Mouse (Mus musculus) MEL-GATA-1-ER (cell line): ENCODE data around the gene Zfp983.
A peak's percentile ranks its signal among the peaks of the same experiment; 100 is the strongest.
"Not testable (repeated sequence)": the region's sequence is repeated elsewhere in the genome, so short reads cannot be mapped to it uniquely, and the experiment has no call there.

Experiments used
- DNase-seq: peaks from one replicate; pipeline ENCODE4 v3.0.0-alpha.2; 2012; ENCODE audit warnings: low read depth; ENCODE audit errors: extremely low read depth

The Zfp983 gene

DNA sequence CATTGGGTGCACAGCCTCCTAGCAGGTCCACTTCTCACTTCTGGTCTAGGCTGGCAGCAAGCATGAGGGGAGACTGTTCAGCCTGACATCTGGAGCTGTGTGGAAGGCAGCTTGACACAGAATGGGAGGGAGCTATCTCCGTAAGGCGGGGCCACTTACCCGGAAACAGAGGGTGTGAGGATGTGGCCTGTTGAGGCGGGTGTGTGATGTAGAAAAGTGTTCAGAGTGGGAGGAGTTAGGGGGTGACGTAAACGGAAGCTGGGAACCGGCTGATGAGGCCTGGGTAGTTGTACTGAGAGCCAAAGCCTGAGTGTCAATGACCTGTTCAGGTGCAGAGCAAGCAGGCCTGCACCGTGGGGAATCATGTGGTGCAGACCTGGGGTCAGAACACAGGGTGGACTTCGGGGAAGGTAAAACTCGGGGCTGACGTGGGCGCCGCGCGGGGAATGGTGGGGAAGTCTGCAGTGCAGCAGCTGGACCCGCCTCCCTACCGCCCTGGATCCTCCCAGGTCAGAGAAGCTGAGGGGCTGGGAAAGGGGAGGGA lies at the start of gene Zfp983:
Zfp983 (plus strand) TSS at position 261 of the 544 bp plus-strand sequence.
- DNase-seq, result peak; percentile 87

DNA sequence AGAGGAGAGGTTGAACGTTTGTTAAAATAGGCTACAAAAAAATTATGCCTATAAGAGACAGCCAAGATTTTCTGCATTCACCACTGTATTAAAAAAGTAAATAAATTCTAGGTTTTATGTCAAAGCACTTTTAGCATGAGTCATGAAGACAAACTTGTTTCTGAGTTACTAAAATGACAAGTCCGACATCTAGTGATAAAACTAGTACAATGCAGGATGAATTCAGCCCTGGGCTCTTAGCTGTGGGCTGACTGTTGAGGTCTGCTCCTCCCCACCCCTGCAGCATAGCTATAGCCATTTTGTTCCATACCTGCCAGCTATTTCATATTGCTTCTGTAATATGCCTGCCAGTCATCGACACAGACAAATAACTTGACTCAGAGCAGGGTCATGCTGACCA lies 34.1 kb upstream of the Zfp983 start:
- no peak for DNase-seq

DNA sequence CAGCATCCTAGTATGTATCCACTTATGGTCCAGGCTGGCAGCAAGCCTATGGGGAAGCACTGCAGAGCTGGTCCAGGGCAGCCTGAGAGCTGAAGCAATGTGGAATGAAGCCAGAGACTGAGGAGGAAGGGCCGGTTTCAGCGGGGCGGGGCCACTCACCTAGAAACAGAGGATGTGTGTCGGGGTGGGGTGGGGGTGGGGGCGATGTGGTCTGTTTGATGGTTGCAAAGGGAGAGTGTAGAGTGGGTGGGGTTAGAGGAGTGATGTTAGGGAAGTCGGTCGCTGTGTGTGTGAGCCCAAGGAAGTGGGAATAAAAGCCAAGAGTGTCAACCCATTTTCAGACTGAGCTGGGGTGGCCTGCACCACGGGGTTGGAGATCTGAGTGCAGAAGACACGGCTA lies 33.1 kb upstream of the Zfp983 start:
- no peak for DNase-seq

DNA sequence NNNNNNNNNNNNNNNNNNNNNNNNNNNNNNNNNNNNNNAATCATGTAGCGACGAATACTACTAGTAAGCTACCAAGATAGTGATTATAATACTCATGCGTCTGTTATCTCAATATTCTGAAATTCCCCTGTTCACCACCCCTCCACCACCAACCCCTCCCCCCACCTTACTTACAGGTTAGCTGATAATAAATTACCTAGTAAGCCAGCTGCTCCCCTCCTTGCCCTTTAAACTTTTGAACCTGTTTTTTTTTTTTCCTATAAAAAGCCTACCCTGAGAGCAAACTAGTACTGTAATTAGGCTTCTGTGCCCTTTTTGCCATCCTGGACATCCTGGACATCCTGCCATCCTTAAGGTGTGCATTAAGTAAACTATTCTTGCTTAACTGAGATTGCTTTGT lies 26.8 kb upstream of the Zfp983 start:
- peak; percentile 8 for DNase-seq

DNA sequence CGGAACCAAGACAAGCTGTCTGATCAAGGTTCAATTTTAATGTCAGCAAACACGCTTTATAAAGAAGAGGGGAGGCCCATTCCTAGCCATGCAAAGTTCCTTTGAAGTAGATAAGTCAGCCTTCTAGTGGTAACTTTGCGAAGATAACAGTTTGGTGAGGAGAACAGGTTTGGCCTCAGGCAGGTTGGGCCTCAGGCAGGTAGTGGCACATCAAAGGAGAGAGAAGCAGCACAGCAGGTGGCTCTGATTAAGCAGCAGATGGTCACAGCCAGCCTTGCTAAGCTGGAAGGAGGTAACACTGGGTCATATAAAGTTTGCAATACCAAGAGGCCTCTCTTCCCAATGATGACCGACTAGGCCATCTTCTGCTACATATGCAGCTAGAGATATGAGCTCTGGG lies 14.7 kb upstream of the Zfp983 start:
- DNase-seq, result not testable (repeated sequence)

DNA sequence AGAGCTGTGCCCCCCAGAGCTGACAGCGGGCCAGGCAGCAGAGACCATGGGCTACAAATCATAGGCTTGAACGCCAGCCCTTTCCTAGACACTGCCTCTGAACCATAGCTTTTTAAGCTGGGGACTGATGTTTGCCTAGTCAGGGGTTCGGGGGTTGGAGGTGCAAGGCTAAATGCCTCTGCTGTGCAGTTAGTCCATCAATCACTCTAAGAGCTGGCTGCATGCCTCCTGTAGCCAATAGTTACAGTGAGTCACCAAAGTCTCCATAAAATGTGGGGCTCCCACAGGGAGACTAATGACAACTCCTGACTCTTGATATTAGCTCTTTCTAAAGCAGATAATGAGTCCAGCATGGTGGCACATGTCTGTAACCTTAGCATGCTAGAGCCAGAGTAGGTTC lies 1.6 kb upstream of the Zfp983 start:
- no peak for DNase-seq

DNA sequence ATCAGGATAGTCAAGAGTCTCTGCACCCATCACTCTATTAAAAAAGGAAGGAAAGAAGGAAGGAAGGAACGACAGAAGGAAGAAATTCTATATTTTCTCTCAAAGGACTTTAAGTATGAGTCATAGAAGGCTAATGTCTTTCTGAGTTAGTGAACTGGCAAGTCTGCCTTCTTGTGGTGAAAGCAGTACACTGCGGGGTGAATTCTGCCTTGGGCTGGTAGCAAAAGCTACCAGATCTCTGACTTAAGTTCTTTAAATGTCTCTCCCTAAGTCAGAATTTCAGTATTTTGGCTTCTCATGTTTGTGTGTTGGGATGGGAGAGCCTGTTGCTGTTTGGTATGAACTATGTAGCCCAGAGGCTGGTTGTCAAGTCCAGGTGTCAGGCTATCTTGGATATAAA lies 488 bp upstream of the Zfp983 start:
- peak; percentile 50 for DNase-seq

DNA sequence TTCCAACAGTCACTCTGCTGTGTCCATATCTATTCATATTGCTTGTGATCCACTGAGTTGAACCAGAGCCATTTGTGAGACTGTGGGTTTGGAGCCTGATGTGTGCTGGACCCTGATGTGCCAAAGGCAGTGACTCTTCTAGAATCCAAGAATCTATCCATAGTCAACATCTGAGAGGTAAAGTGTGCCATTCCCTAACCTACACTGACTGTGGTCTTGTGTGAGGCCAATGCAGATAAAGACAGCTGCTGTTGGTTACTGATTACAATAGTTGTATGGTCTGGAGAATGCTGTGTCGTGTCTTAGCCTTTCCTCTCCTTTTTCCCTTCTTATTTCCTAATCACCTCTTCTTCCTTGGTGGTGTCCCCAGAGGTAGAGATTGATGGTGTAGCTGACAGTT lies 28.4 kb downstream of the Zfp983 start:
- peak; percentile 5 for DNase-seq

DNA sequence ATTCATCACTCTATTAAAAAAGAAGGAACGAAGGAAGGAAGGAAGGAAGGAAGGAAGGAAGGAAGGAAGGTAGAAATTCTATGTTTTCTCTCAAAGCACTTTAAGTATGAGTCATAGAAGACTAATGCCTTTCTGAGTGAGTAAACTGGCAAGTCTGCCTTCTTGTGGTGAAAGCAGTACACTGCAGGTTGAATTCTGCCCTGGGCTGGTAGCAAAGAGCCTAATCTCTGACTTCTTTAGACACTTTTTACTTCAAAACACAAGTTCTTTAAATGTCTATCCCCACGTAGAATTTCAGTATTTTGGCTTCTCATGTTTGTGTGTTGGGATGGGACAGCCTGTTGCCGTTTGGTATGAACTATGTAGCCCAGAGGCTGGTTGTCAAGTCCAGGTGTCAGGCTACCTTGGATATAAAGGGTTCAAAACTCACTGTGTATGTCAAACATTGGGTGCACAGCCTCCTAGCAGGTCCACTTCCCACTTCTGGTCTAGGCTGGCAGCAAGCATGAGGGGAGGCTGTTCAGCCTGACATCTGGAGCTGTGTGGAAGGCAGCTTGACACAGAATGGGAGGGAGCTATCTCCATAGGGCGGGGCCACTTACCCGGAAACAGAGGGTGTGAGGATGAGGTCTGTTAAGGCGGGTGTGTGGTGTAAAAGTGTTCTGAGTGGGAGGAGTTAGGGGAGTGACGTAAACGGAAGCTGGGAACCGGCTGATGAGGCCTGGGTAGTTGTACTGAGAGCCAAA lies 29.0 kb downstream of the Zfp983 start:
- DNase-seq, result peak; percentile 89

DNA sequence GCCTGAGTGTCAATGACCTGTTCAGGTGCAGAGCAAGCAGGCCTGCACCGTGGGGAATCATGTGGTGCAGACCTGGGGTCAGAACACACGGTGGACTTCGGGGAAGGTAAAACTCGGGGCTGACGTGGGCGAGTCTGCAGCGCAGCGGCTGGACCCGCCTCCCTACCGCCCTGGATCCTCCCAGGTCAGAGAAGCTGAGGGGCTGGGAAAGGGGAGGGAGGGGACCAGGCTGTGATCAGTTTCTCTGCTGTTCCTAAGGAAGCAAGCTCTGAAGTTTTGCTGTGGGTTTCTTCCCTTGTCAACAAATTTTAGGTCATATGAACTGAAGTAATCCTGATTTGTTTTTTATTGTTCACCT lies 29.6 kb downstream of the Zfp983 start:
- not testable (repeated sequence) for DNase-seq

DNA sequence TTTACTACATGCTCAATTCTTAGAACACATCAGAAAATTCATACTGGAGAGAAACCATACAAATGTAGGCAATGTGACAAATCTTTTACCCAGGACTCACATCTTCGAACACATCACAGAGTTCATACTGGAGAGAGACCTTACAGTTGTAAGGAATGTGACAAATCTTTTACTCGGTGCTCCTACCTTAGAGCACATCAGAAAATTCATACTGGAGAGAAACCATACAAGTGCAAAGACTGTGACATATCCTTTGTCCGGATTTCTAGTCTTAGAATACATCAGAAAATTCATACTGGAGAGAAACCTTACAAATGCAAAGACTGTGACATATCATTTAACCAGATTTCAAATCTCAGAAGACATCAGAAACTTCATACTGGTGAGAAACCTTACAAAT lies 41.1 kb downstream of the Zfp983 start, which contains the start of gene Gm10226:
Gm10226 (plus strand) TSS at position 301 of the 400 bp plus-strand sequence.
- no peak for DNase-seq

DNA sequence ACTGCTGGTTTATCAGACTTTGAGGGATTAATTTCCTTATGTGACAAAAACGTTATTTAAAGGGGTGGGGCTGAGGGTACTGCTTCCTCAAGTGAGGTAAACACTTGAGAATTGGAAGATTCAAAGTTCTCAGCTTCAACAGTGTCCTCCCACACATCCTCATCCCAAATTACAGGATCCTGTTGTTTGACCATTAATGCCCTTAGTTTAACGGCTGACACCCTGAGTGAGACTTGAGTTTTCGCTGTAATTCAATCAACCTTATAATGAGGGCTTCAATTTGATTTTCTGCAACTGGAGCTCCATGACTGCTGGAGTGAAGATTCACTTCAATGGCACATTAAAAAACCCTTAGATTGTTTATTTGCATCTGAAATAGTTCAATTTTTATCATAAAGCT lies 42.9 kb downstream of the Zfp983 start:
- no peak for DNase-seq

DNA sequence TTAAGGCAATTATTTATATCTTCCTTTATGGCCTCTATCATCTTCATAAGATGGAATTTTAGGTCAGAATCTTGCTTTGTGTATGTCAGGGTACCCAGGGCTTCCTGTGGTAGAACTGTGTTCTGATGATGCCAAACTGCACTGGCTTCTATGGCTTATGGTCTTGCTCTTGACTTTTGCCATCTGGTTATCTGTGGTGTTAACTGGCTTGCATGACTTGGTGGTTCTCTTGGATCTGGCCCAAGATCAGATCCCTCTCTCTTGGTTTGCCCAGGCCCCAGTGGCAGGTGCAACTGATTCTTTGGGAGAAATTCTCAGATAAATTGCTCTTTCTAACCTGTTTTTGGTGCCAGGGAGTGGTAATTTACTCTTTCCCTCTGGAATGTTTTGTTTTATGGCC lies 45.6 kb downstream of the Zfp983 start:
- DNase-seq, result no peak

DNA sequence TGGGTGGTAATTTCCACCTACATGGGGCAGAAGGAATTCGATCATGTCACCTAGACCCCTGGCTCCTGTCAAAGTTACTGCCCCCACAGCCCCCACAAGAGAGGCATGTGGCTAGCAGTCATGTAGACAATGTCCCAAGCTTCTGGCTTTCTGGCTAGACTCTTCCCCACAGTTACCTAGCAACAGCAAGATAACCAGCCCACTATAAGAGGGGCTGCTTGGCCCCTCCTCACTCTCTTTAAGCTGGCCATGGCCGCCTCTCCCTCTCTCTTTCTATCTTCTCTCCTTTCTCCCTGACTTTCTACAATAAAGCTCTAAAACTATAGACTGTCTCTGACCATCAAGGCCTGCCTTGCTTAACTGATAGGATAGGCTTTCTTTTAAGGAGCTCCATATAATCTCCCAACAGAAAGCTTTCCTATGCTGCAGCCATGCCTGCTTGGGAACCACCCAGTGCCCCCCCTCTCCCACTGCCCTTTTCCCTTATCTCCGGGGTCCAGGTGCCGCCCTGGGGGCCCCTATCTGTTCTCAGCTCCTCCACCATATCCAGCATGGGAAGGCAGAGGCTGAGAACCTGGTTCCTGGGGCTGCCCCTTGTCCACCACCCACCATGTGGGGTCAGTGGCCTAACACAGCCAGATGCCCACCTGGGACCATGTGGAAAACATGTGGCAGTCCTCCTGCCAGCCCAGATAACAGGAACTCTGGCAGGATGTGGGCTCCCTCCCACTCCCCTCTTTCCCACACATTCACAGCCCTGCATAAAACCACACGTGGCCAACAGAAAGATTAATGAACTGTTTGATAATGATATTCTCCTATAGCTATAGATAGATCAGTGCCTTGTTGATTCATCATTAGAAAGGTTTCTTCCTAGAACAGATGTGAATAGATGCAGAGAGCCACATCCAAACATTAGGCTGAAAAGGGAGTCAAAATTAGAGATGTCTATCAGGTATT lies 52.1 kb downstream of the Zfp983 start:
- peak; percentile 66 for DNase-seq

DNA sequence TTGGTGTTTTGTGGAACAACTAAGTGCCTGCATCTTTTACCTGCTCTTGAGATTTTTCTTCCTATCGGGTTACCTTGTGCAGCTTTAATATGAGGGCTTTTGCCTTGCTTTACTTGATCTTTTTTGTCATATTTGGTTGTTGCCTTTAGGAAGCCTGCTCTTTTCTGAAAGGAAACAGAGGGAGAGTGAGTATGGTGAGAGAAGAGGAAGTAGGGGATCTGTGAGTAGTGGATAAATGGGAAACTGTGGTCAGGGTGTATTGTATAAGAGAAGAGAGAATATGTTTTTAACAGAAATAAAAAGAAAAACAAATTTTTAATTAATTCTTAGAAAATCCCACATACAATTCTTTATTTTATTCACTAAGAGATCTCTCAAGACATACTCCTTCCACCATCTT lies 53.0 kb downstream of the Zfp983 start:
- peak; percentile 80 for DNase-seq

DNA sequence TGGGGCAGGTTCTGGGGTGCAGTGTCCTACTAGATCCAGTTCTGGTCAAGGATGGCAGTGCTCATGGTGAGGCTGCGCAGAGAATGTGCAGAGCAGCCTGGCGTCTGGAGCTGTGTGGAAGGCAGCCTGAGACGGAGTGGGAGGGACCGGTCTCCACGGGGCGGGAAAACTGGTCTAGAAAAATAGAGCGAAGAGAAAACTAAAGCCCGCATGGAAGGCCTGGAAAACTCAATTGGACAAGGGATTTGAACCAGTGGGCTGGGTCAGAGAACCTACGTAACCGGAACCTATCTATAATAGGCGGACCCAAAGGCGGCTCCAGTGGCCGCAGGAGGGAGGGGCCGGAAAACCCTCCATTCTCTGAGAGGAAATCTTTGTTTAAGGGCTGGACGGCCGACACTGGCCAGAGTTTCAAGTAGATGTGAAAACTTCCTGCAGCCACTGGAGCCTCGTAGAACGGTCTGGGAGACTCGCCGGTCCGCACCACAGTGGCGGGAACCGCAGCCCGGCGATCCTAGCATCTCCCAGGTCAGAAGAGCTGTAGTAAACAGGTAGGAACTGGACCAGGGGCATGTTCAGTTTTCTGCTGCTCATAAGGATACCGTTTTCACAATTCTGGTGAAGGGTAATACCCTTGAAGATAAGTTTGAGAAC lies 57.0 kb downstream of the Zfp983 start, which contains the start of gene Zfp760:
Zfp760 (plus strand) TSS at position 399 of the 654 bp plus-strand sequence.
- DNase-seq, result peak; percentile 80

DNA sequence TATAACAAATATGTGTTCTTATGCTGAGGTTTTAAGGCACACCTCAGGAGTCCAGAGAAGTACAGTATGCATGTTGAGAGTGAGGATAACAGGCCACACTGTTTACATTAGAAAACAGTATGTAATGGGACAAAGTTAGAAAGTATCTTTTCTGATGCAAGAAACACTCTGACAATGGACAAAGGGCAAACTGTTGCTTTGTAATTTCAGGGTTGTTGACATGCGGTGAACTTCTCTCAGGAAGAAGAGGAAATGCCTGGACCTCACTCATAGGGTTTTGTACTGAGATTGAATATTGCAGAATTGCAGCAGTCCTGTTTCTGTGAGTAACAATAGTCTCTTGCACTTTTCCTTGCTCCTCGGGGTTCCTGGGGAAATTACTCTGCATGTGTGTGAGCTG lies 58.0 kb downstream of the Zfp983 start:
- no peak for DNase-seq
